Mouse (Mus musculus) left cerebral cortex, adult 11 months (tissue): ENCODE data around the gene Dmxl2.

Experiments used
- DNase-seq: peaks from one replicate; pipeline ENCODE4 v3.0.0; 2022; ENCODE audit warnings: low spot score

The Dmxl2 gene

GRCm38 (mm10) chr9:54499791-54500190 is 1.6 kb downstream of the Dmxl2 start:
- DNase-seq, result no peak

DNA sequence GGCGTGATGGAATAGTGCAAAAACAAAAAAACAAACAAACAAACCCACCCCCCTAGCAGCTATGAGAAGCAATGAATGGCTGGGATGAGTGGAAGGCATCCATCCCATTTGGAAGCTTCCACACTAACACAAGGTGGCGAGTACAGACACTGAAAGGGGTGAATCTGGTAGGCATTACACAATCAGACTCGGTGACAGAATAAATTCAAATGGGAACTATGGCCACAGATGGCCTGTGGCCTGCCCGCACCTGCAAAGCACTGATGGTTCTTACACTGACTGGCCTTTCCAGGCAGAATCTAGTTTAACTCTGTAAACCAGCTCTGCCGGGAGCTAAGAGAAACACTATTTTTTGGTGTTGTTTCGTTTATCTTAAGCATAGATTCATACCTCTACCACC is 2.1 kb downstream of the Dmxl2 start:
- no peak for DNase-seq

GRCm38 (mm10) chr9:54490431-54490830 is 11.0 kb downstream of the Dmxl2 start:
- DNase-seq, result no peak

- no peak for DNase-seq
These were observed 11.8 kb downstream of the Dmxl2 start for GRCm38 (mm10) chr9:54489599-54489998.

DNA sequence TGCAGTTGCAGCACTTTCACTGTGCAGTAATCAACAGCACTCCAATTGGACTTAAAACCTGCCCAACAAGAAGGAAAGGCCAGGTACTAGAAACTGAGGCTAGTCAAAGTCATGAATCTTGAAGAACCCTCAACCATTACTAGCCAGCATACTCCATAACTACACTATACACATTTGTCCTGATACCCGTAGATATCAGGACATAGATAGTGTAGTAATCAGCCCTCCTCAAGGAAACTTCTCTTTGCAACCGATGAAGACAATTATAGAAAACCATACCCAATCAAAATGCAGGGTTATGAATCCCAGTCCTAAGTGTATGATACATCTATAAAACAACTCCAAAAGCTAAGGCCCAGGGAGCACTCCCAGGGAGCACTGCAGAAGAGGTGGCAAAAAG is 16.5 kb downstream of the Dmxl2 start:
- DNase-seq, result no peak

DNA sequence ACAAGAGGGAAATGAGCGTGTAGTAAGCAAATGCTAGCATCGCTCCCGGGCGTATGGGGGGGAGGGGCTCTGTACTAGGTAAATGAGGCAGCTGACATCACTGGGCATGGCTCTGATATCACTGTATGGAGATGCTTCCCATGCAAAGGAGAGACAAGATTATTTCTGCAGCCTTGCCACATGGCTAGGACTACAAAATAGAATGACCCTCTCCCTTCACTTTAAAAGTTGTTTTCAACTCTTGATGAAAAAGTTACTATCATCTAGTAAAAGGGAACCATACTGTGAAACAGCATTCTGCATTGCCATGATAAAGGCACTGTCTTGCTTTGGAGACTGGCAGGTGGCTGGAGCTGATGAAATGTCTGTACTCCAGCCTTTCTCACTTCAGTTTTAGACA is 18.2 kb downstream of the Dmxl2 start:
- no peak for DNase-seq

DNA sequence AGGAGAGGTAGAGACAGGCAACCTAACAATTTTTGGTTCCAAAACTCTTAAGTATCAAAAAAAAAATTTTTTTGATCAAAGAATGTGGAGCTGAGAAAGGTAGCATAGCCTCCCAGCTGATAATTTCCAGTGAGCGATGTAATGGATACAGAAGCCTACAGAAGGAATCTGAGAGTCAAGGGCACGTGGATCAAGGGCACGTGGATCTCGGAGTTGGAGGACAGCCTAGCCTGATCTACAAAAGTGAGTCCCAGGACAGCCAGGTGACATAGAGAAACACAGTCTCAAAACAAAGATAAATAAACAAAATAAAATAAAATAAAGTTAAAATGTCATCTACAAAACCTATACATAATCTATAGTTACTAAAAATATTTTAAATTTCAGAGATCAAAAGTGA is 18.7 kb downstream of the Dmxl2 start:
- DNase-seq, result no peak

DNA sequence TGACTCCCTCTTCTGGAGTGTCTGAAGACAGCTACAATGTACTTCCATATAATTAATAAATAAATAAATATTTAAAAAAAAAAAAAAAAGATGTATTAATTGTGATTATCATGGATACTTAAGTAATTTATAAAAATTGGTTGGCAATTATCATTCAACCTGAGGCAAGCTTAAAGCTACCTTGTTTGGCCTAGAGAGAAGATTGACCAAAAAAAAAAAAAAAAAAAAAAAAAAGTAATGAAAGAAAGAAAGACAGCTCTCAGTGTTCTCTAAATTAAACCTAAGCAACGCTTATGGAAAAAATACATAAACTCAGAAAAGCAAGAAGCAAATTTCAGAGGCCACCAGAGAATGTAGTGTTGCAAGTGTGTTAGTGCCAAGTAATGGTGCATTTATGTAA is 22.4 kb downstream of the Dmxl2 start:
- no peak for DNase-seq

DNA sequence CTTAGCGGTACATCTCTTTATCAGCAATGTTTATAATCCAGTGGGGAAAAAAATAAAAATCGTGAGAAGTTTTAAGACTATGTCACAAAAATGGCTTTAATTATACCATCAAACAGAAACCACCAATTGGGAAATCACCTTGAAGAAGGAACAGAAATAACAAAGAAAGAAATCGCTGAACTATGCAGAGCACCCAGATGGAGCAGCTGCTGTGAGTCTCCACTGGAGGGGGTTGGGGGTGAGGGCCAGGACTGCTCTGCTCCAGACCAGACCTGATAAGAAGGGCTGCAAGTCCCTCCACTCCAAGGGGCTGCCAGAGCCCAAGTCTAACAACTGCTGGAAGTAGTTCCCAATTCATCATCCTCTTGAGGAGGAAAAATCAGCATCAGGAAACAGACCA is 23.3 kb downstream of the Dmxl2 start:
- no peak for DNase-seq

GRCm38 (mm10) chr9:54474546-54474945 is 26.9 kb downstream of the Dmxl2 start:
- DNase-seq, result no peak

- DNase-seq, result no peak
These were observed 27.4 kb downstream of the Dmxl2 start for GRCm38 (mm10) chr9:54474031-54474430.

DNA sequence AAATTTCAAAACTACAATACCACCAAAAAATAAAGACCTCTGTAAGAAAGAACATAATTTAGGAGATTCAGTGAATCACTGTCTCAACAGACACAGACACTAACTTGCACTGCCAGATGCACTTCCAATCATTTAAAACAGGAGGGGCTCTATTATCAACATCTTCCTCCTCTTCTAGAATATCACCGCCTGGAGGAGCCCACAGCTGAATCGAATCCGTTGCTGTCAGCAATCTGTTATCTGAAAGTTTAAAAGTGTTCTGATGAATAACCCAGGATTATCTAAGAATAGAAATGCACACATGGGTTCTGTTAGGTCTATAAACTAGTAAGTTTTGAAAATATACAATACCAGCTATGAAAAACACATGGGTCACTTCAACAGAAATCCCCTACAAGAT is 28.6 kb downstream of the Dmxl2 start:
- no peak for DNase-seq

- no peak for DNase-seq
These were observed 32.1 kb downstream of the Dmxl2 start for GRCm38 (mm10) chr9:54469339-54469738.

- DNase-seq, result no peak
These were observed 33.9 kb downstream of the Dmxl2 start for GRCm38 (mm10) chr9:54467433-54467933.

- no peak for DNase-seq
These were observed 37.9 kb downstream of the Dmxl2 start for GRCm38 (mm10) chr9:54463483-54464054.

GRCm38 (mm10) chr9:54439015-54439414 is 62.4 kb downstream of the Dmxl2 start:
- no peak for DNase-seq

GRCm38 (mm10) chr9:54438246-54438645 is 63.2 kb downstream of the Dmxl2 start:
- DNase-seq, result no peak

GRCm38 (mm10) chr9:54416238-54416637 is 85.2 kb downstream of the Dmxl2 start:
- no peak for DNase-seq

DNA sequence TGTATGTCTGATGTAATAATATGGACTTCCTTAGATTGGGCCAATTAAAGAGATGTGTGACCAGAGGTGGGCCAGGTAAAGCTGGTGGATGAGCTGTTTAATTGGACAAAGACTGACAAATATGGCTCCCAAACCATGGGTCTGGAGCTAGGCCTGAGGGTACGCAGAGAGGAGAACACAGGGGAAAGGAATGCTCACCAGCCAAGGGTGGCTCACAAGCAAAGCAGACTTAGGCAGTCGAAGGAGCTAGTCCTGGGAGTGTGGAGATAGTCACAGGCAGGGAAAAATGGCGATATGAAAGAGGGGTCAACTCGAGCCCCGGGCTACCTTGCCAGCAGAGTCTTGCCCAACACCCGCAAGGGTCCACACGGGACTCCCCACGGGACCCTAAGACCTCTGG is 144.7 kb downstream of the Dmxl2 start:
- no peak for DNase-seq

DNA sequence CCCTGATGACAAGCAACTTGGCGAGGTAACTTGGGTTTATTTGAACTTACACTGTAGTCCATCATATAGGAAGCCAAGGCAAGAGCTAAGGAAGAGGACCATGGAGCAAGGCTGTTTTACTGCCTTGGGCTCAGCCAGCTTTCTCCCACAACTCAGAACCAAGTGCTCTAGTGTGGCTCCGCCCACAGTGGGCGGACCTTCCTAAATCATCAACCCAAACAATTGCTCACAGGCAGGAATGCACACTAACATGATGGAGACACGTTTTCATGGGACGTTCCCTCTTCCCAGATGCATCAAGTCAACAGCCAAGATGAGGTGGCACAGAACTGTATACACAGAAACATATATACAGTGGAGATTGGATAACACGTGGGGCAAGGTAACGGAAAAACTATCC is 159.4 kb downstream of the Dmxl2 start:
- no peak for DNase-seq

GRCm38 (mm10) chr9:54336532-54337144 is 164.8 kb downstream of the Dmxl2 start:
- peak; percentile 39 for DNase-seq

GRCm38 (mm10) chr9:54335582-54335981 is 165.8 kb downstream of the Dmxl2 start:
- DNase-seq, result no peak

- no peak for DNase-seq
These were observed 172.2 kb downstream of the Dmxl2 start for GRCm38 (mm10) chr9:54329201-54329600.

DNA sequence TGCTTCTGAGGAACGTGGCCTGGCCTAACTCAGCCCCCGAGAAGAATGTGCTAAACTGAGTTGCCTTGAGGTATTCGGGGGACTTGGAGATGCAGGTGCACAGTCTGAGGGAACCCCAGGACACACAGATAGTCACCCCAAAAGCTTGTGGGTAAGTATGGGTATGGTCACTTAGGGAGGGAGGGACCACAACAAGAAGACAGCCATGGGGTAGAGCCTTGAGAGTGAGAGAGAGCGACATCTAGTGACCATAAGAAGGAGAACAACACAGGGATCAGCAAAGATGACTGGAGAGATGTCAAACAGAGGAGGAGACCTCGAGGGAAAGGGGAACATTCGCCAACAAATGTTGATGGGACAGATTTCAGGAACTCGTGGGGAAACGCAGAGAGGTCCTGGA is 178.0 kb downstream of the Dmxl2 start:
- peak; percentile 17 for DNase-seq
